Mouse (Mus musculus): Measurements from ENCODE around the gene Zfp948.
"Not testable (repeated sequence)": the region's sequence is repeated elsewhere in the genome, so short reads cannot be mapped to it uniquely, and the experiment has no call there.

Gene Zfp948

GRCm38 (mm10) chr17:21567696-21568095 is 888 bp downstream of the Zfp948 start:
- Histone ChIP-seq H3K27me3 (ENCODE audit: control insufficient read depth, insufficient read depth, low read length, poor library complexity, severe bottlenecking) (no peaks in the 10 kb centered on the region), H3K36me3 (ENCODE audit: control insufficient read depth, insufficient read depth, low read length, poor library complexity, severe bottlenecking) (no peaks in the 10 kb centered on the region)
- DNase-seq (ENCODE audit: low read depth, low spot score): no peak

- no peak for DNase-seq (ENCODE audit: low read depth, low spot score)
- Histone ChIP-seq H3K36me3 (ENCODE audit: control insufficient read depth, insufficient read depth, low read length, poor library complexity, severe bottlenecking) (0 out of 2 replicates have a peak, but pooled peaks cover 2% of the 10 kb centered on the region), H3K27me3 (ENCODE audit: control insufficient read depth, insufficient read depth, low read length, poor library complexity, severe bottlenecking) (no peaks in the 10 kb centered on the region; the same call in 1 of the 2 replicates)
Measured at GRCm38 (mm10) chr17:21579080-21579479, 12.3 kb downstream of the Zfp948 start.

GRCm38 (mm10) chr17:21579493-21580175 is 12.8 kb downstream of the Zfp948 start:
- peak; percentile 85 for DNase-seq (ENCODE audit: low read depth, low spot score)
- 0 out of 2 replicates have a peak, but pooled peaks cover 2% of the 10 kb centered on the region for H3K36me3 ChIP-seq (ENCODE audit: control insufficient read depth, insufficient read depth, low read length, poor library complexity, severe bottlenecking)
- no peaks in the 10 kb centered on the region; the same call in 1 of the 2 replicates for H3K27me3 ChIP-seq (ENCODE audit: control insufficient read depth, insufficient read depth, low read length, poor library complexity, severe bottlenecking)

GRCm38 (mm10) chr17:21585521-21585920 is 18.7 kb downstream of the Zfp948 start:
- Histone ChIP-seq H3K36me3 (ENCODE audit: control insufficient read depth, insufficient read depth, low read length, poor library complexity, severe bottlenecking) (peaks cover 4% of the 10 kb centered on the region; the same call in 1 of the 2 replicates), H3K27me3 (ENCODE audit: control insufficient read depth, insufficient read depth, low read length, poor library complexity, severe bottlenecking) (no peaks in the 10 kb centered on the region)
- no peak for DNase-seq (ENCODE audit: low read depth, low spot score)

- no peak for DNase-seq (ENCODE audit: low read depth, low spot score)
- H3K36me3 ChIP-seq (ENCODE audit: control insufficient read depth, insufficient read depth, low read length, poor library complexity, severe bottlenecking): no peaks in the 10 kb centered on the region
- no peaks in the 10 kb centered on the region for H3K27me3 ChIP-seq (ENCODE audit: control insufficient read depth, insufficient read depth, low read length, poor library complexity, severe bottlenecking)
Measured at GRCm38 (mm10) chr17:21616356-21616755, 49.5 kb downstream of the Zfp948 start.

GRCm38 (mm10) chr17:21617352-21617751 is 50.5 kb downstream of the Zfp948 start:
- Histone ChIP-seq H3K36me3 (ENCODE audit: control insufficient read depth, insufficient read depth, low read length, poor library complexity, severe bottlenecking) (no peaks in the 10 kb centered on the region), H3K27me3 (ENCODE audit: control insufficient read depth, insufficient read depth, low read length, poor library complexity, severe bottlenecking) (no peaks in the 10 kb centered on the region)
- no peak for DNase-seq (ENCODE audit: low read depth, low spot score)

- no peak for DNase-seq (ENCODE audit: low read depth, low spot score)
- no peaks in the 10 kb centered on the region for H3K27me3 ChIP-seq (ENCODE audit: control insufficient read depth, insufficient read depth, low read length, poor library complexity, severe bottlenecking)
- no peaks in the 10 kb centered on the region for H3K36me3 ChIP-seq (ENCODE audit: control insufficient read depth, insufficient read depth, low read length, poor library complexity, severe bottlenecking)
Measured at GRCm38 (mm10) chr17:21623647-21624046, 56.8 kb downstream of the Zfp948 start.

GRCm38 (mm10) chr17:21635758-21636157 is 69.0 kb downstream of the Zfp948 start:
- H3K27me3 ChIP-seq (ENCODE audit: control insufficient read depth, insufficient read depth, low read length, poor library complexity, severe bottlenecking); H3K36me3 ChIP-seq (ENCODE audit: control insufficient read depth, insufficient read depth, low read length, poor library complexity, severe bottlenecking): not testable (repeated sequence)

More at GRCm38 (mm10) chr17:21635758-21636157, 69.0 kb downstream of the Zfp948 start:
- not testable (repeated sequence) for DNase-seq (ENCODE audit: low read depth, low spot score)
